Mouse (Mus musculus) CH12.LX (cell line): Measurements from ENCODE around the gene Anks3. TPM values are rescaled to one million over a fixed set of nuclear protein-coding genes. Genes with fewer than 3 reads are reported as not detected.

Experiments
- DNase-seq: peaks from one replicate; pipeline ENCODE4 v3.0.0-alpha.2; 2013; ENCODE audit errors: extremely low read depth
- H3K27ac ChIP-seq: 2 replicates; pipeline ENCODE4 v1.5.1; 2012; ENCODE audit warnings: low read depth, mild to moderate bottlenecking, control low read depth, moderate library complexity; ENCODE audit not compliant: insufficient read depth
- H3K27me3 ChIP-seq: replicated peaks from 2 replicates; pipeline ENCODE3; 2012; ENCODE audit warnings: inconsistent platforms
- H3K36me3 ChIP-seq, 2 experiments: replicated peaks in 1 of 2; 2 replicates each; pipeline versions ENCODE3 to v1.6.1; 2012; ENCODE audit warnings: inconsistent platforms in 1 of 2, low read length in 1 of 2, mild to moderate bottlenecking in 1 of 2, mixed read lengths in 1 of 2, moderate library complexity in 1 of 2; ENCODE audit not compliant: control insufficient read depth in 1 of 2, insufficient read depth in 1 of 2
- H3K4me1 ChIP-seq, 2 experiments: 2 replicates each; pipeline ENCODE4 v1.6.1; 2012; ENCODE audit warnings: inconsistent platforms in 1 of 2, moderate library complexity in 1 of 2; ENCODE audit not compliant: insufficient read depth in 2 of 2, control insufficient read depth in 1 of 2
- H3K4me2 ChIP-seq: 2 replicates; pipeline ENCODE4 v1.6.1; 2012; ENCODE audit warnings: low read depth, mild to moderate bottlenecking, control low read depth; ENCODE audit not compliant: poor library complexity, insufficient read depth, severe bottlenecking
- H3K4me3 ChIP-seq, 3 experiments: fragments of 150-350 bp in 1 of 3; sonication (generic) in 1 of 3; replicated peaks in 1 of 3; 2 replicates each; pipeline versions ENCODE3 to v1.5.1; 2011 to 2012; ENCODE audit warnings: low read depth in 2 of 3, low read length in 2 of 3, mild to moderate bottlenecking in 2 of 3, moderate library complexity in 2 of 3, control low read depth in 1 of 3, improper control_type of control experiment in 1 of 3, inconsistent platforms in 1 of 3, mixed read lengths in 1 of 3; ENCODE audit not compliant: poor library complexity in 1 of 3
- H3K79me2 ChIP-seq: replicated peaks from 2 replicates; pipeline ENCODE4 v1.6.1; 2012; ENCODE audit warnings: mild to moderate bottlenecking, moderate library complexity; ENCODE audit not compliant: control insufficient read depth, poor library complexity, insufficient read depth, severe bottlenecking; ENCODE audit errors: extremely low read depth
- H3K9ac ChIP-seq: 2 replicates; pipeline ENCODE4 v1.6.1; 2012; ENCODE audit warnings: low read depth, mild to moderate bottlenecking, control low read depth, moderate library complexity; ENCODE audit not compliant: insufficient read depth
- H3K9me3 ChIP-seq: replicated peaks from 2 replicates; pipeline ENCODE3; 2012; ENCODE audit warnings: low read length, inconsistent platforms, mixed read lengths
- BHLHE40 ChIP-seq: IDR thresholded peaks from 2 replicates; pipeline ENCODE4 v1.6.1; 2011; ENCODE audit warnings: mild to moderate bottlenecking, low read depth, low read length, improper control_type of control experiment
- CHD1 ChIP-seq: IDR thresholded peaks from 2 replicates; pipeline ENCODE4 v1.6.1; 2012; ENCODE audit warnings: low read depth, low read length, improper control_type of control experiment, inconsistent platforms
- E2F4 ChIP-seq: IDR thresholded peaks from 2 replicates; pipeline ENCODE4 v1.6.1; 2011; ENCODE audit warnings: low read depth, low read length, improper control_type of control experiment; ENCODE audit not compliant: insufficient replicate concordance
- ELF1 ChIP-seq: IDR thresholded peaks from 2 replicates; pipeline ENCODE4 v1.6.1; 2014; ENCODE audit warnings: low read depth, mild to moderate bottlenecking, inconsistent platforms, low read length, improper control_type of control experiment
- EP300 ChIP-seq: IDR thresholded peaks from 2 replicates; pipeline ENCODE4 v1.6.1; 2011; ENCODE audit warnings: low read length, improper control_type of control experiment
- ETS1 ChIP-seq: conservative IDR thresholded peaks from 2 replicates; pipeline ENCODE4 v1.6.1; 2012; ENCODE audit warnings: low read depth, mild to moderate bottlenecking, inconsistent platforms, low read length, improper control_type of control experiment, moderate library complexity
- GABPA ChIP-seq: IDR thresholded peaks from 2 replicates; pipeline ENCODE4 v1.6.1; 2012; ENCODE audit warnings: low read depth, low read length, improper control_type of control experiment, inconsistent platforms; ENCODE audit not compliant: insufficient replicate concordance
- HCFC1 ChIP-seq: IDR thresholded peaks from 2 replicates; pipeline ENCODE4 v1.6.1; 2012; ENCODE audit warnings: low read depth, mild to moderate bottlenecking, inconsistent platforms, low read length, improper control_type of control experiment
- IRF4 ChIP-seq: IDR thresholded peaks from 2 replicates; pipeline ENCODE4 v1.6.1; 2014; ENCODE audit warnings: low read depth, mild to moderate bottlenecking, inconsistent platforms, low read length, improper control_type of control experiment
- JUN ChIP-seq: IDR thresholded peaks from 2 replicates; pipeline ENCODE4 v1.6.1; 2011; ENCODE audit warnings: low read depth, mild to moderate bottlenecking, low read length, improper control_type of control experiment, moderate library complexity; ENCODE audit not compliant: insufficient read depth
- MAFK ChIP-seq: IDR thresholded peaks from 2 replicates; pipeline ENCODE4 v1.6.1; 2011; ENCODE audit warnings: low read length, improper control_type of control experiment; ENCODE audit not compliant: insufficient replicate concordance
- MAX ChIP-seq: IDR thresholded peaks from 2 replicates; pipeline ENCODE4 v1.6.1; 2011; ENCODE audit warnings: low read length, improper control_type of control experiment
- MAZ ChIP-seq: IDR thresholded peaks from 2 replicates; pipeline ENCODE4 v1.6.1; 2012; ENCODE audit warnings: low read depth, mild to moderate bottlenecking, inconsistent platforms, low read length, improper control_type of control experiment, moderate library complexity
- MXI1 ChIP-seq: IDR thresholded peaks from 2 replicates; pipeline ENCODE4 v1.6.1; 2011; ENCODE audit warnings: mild to moderate bottlenecking, low read depth, low read length, improper control_type of control experiment
- NELFE ChIP-seq: IDR thresholded peaks from 2 replicates; pipeline ENCODE4 v1.6.1; 2011; ENCODE audit warnings: low read depth, low read length, improper control_type of control experiment
- PAX5 ChIP-seq: IDR thresholded peaks from 2 replicates; pipeline ENCODE4 v1.6.1; 2012; ENCODE audit warnings: low read length, inconsistent platforms, mixed read lengths
- POLR2AphosphoS2 ChIP-seq: IDR thresholded peaks from 2 replicates; pipeline ENCODE4 v1.6.1; 2011; ENCODE audit warnings: low read depth, low read length, improper control_type of control experiment
- RAD21 ChIP-seq: IDR thresholded peaks from 2 replicates; pipeline ENCODE4 v1.6.1; 2011; ENCODE audit warnings: low read depth, mild to moderate bottlenecking, low read length, improper control_type of control experiment, moderate library complexity
- SIN3A ChIP-seq: IDR thresholded peaks from 2 replicates; pipeline ENCODE4 v1.6.1; 2012; ENCODE audit warnings: low read length, improper control_type of control experiment, inconsistent platforms
- SMC3 ChIP-seq: IDR thresholded peaks from 2 replicates; pipeline ENCODE4 v1.6.1; 2011; ENCODE audit warnings: low read depth, low read length, improper control_type of control experiment
- TBP ChIP-seq: conservative IDR thresholded peaks from 2 replicates; pipeline ENCODE4 v1.6.1; 2011; ENCODE audit warnings: low read depth, low read length, improper control_type of control experiment
- TCF12 ChIP-seq: IDR thresholded peaks from 2 replicates; pipeline ENCODE4 v1.6.1; 2014; ENCODE audit warnings: low read depth, mild to moderate bottlenecking, inconsistent platforms, low read length, improper control_type of control experiment
- USF2 ChIP-seq: conservative IDR thresholded peaks from 2 replicates; pipeline ENCODE4 v1.6.1; 2011; ENCODE audit warnings: low read depth, low read length, improper control_type of control experiment
- ZKSCAN1 ChIP-seq: IDR thresholded peaks from 2 replicates; pipeline ENCODE4 v1.6.1; 2012; ENCODE audit warnings: low read depth, inconsistent platforms, low read length, improper control_type of control experiment, borderline replicate concordance
- ZNF384 ChIP-seq: IDR thresholded peaks from 2 replicates; pipeline ENCODE4 v1.6.1; 2012; ENCODE audit warnings: low read depth, low read length, improper control_type of control experiment, inconsistent platforms
- dilution Hi-C: fragments of 300-500 bp; cut with MboI; formaldehyde crosslinking; loops from 2 replicates; pipeline ENCODE4 v1.14.3; 2020; ENCODE audit warnings: low sequenced_read_pairs; ENCODE audit not compliant: extremely low pct_unique_long_range_greater_than_20kb, extremely low pct_ligation_motif_present
- in situ Hi-C: fragments of 300-500 bp; cut with MboI; formaldehyde crosslinking; loops from 3 replicates; pipeline ENCODE4 v1.14.3; 2019; ENCODE audit warnings: low sequenced_read_pairs, low pct_ligation_motif_present, low pct_unique_long_range_greater_than_20kb, mixed read lengths
- polyA plus RNA-seq: library from polyadenylated mRNA; unstranded; fragments of >175 nt; gene quantifications from 2 replicates; pipeline ENCODE4 v1.2.1, GENCODE M21; 2012; ENCODE audit warnings: low read depth; ENCODE audit not compliant: insufficient read length
- total RNA-seq, 2 experiments: library from RNA; depleted of rRNA; stranded (reverse); fragments of 300-350 nt in 1 of 2; fragments of >200 nt in 1 of 2; gene quantifications; 2 replicates each; pipeline ENCODE4 v1.2.3; 2012 to 2014

Anks3 gene
- total and polyA plus RNA-seq, 3 experiments = 17.0 to 34.9 (median 24.4) TPM

DNA sequence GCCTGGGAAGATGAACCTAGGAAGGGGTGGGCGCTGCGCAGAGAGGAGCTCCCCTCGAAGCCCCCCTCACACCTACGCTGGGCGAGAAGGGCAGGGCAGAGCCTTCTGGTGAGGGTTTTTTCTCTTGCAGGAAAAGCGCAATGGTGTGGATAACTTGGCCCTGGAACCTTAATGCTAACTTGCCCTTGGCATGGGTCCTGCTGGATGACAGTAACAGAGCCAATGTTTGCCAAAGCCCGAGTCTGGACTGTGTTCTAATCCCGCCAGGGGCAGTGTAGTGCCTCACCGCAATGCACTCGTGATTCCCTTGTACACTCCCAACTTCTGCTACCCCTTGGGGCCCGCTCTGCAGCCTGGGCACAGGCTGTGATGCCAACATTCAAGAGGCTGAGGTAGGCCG is 44.1 kb upstream of the Anks3 start:
- dilution Hi-C loops (no loop called here), in situ Hi-C loops (loop anchor here (5.0 kb wide), 1 partner anchor 41 kb away; no protein-coding TSS in a partner anchor)
- no peak for DNase-seq
- no peaks in the 10 kb centered on the region for H3K27me3 ChIP-seq
- TF ChIP-seq IRF4 = no peak
- no peak for TF ChIP-seq ZKSCAN1
- no peak for TF ChIP-seq TBP
- H3K79me2 ChIP-seq = no peaks in the 10 kb centered on the region
- H3K9ac ChIP-seq = no peak overlapping the region
- H3K9me3 ChIP-seq = no peaks in the 10 kb centered on the region
- peaks cover 19 to 27% of the 10 kb centered on the region in 2 experiments for H3K4me1 ChIP-seq
- no peak overlapping the region for H3K4me2 ChIP-seq
- H3K36me3 ChIP-seq = peaks cover 14 to 42% of the 10 kb centered on the region in 2 experiments
- no peak overlapping the region for H3K4me3 ChIP-seq
- H3K27ac ChIP-seq = no peak overlapping the region

DNA sequence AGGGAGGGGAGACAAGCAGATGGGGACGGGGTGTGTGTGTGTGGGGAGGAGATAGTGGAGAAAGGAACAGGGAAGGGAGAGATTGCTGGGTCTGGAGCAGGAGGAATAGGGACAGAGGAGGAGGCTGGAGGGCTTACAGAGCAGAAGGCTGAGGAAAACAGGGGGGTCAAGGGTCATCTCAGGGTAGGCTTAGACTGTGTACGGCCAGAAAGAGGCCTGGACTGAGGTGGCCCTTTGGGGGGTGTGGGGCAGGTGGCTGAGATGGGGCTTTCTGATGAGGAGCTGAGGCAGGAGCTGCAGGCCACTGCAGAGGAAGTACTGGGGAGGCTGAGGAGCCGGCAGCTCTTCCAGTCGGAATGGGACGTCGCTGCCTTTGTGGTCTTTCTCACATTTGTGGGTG is 43.5 kb upstream of the Anks3 start:
- Histone ChIP-seq H3K36me3 (peaks cover 14 to 42% of the 10 kb centered on the region in 2 experiments), H3K9ac (no peak overlapping the region), H3K27me3 (no peaks in the 10 kb centered on the region), H3K4me1 (peaks cover 18 to 26% of the 10 kb centered on the region in 2 experiments), H3K27ac (no peak overlapping the region), H3K4me3 (no peak overlapping the region), H3K4me2 (no peak overlapping the region), H3K79me2 (no peaks in the 10 kb centered on the region), H3K9me3 (no peaks in the 10 kb centered on the region)
- in situ Hi-C loops (loop anchor here (5.0 kb wide), 1 partner anchor 40 kb away; no protein-coding TSS in a partner anchor), dilution Hi-C loops (no loop called here)
- TF ChIP-seq TCF12 (no peak), ETS1 (no peak), POLR2AphosphoS2 (no peak), SIN3A (no peak), PAX5 (no peak), BHLHE40 (no peak), MAZ (no peak), HCFC1 (no peak)
- no peak for DNase-seq

DNA sequence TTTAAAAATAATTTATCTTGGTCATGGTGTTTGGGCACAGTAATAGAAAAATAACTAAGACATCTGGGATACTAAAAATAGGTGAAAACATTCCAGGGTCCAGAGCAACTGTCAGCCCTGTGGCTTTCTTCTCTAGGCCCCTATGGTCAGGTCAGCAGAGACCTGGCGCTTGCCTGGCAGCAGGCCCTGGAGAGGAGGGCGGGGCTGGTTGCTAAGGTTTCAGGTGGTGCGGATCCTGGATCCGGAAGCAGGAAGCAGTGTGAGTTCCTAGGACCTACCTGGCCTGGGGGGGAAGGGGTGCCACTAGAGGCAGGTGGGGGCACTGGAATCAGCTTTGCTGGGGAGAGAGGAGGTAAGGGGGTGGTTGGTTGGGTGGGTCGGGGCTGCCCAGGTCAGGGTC is 43.1 kb upstream of the Anks3 start, which contains the start of gene Smim22:
Smim22 (plus strand) TSS at position 222 of the 400 bp plus-strand sequence.
- peaks cover 14 to 42% of the 10 kb centered on the region in 2 experiments for H3K36me3 ChIP-seq
- H3K27me3 ChIP-seq = no peaks in the 10 kb centered on the region
- no peak within 1 kb of the TSS for H3K27ac ChIP-seq
- H3K4me2 ChIP-seq = no peak within 1 kb of the TSS
- H3K9me3 ChIP-seq = no peaks in the 10 kb centered on the region
- peaks cover 14 to 22% of the 10 kb centered on the region in 2 experiments for H3K4me1 ChIP-seq
- no peak for TF ChIP-seq MAFK
- TF ChIP-seq EP300 = no peak
- TF ChIP-seq JUN = no peak
- no peak for TF ChIP-seq NELFE
- TF ChIP-seq HCFC1 = no peak
- no peak for TF ChIP-seq E2F4
- no peak for TF ChIP-seq MXI1
- no peak for TF ChIP-seq TBP
- TF ChIP-seq CHD1 = no peak
- no peak for TF ChIP-seq POLR2AphosphoS2
- no peak for TF ChIP-seq GABPA
- no peak for TF ChIP-seq ZNF384
- no peak for TF ChIP-seq BHLHE40
- no peak for TF ChIP-seq ELF1
- no peak for TF ChIP-seq MAX
- TF ChIP-seq TCF12 = no peak
- no peak for TF ChIP-seq SMC3
- no peak for TF ChIP-seq RAD21
- no peak for TF ChIP-seq USF2
- H3K79me2 ChIP-seq = no peaks in the 10 kb centered on the region
- H3K4me3 ChIP-seq = no peak within 1 kb of the TSS
- no peak for DNase-seq
- no peak within 1 kb of the TSS for H3K9ac ChIP-seq
- in situ Hi-C loops = loop anchor here (5.0 kb wide), 1 partner anchor 40 kb away; no protein-coding TSS in a partner anchor
- dilution Hi-C loops = no loop called here
